In genomic region chr7:27757048-27757375, GRCm38 (mm10) we compare ENCODE assay signal across 15 mouse cellular contexts. TPM values are rescaled to one million over a fixed set of nuclear protein-coding genes. Genes with fewer than 3 reads are reported as not detected.
DNase-seq lines count a peak whose midpoint lies in the region; ATAC-seq lines count a peak whose summit lies in the region.
"Had no signal": no experiment of that assay in that cellular context is flagged by ENCODE, and none has a peak within 500 bp of the region (broad histone marks: within the 10 kb centered on the region; RNA-seq: fewer than 3 reads in every experiment).

No protein-coding gene starts in this region.

- no peaks in the 10 kb centered on the region for H3K9me3 ChIP-seq in forebrain, embryonic 12.5 days
- no peaks in the 10 kb centered on the region for H3K9me3 ChIP-seq in hindbrain, embryonic 14.5 days (ENCODE audit: control insufficient read depth, low read length)
- H3K9me3 ChIP-seq in midbrain, embryonic 15.5 days = no peaks in the 10 kb centered on the region
- no peaks in the 10 kb centered on the region for H3K9me3 ChIP-seq in intestine, embryonic 15.5 days

- 8% methylated on average over 3 of the region's 3 CpGs for WGBS in forebrain, embryonic 12.5 days
- 22% methylated on average over 3 of the region's 3 CpGs for WGBS in hindbrain, embryonic 14.5 days
- 20% methylated on average over 3 of the region's 3 CpGs for WGBS in midbrain, embryonic 15.5 days
- 77% methylated on average over 3 of the region's 3 CpGs for WGBS in intestine, embryonic 15.5 days

- peaks cover 17% of the 10 kb centered on the region for H3K36me3 ChIP-seq in forebrain, embryonic 12.5 days (replicated peaks)
- peaks cover 12% of the 10 kb centered on the region for H3K36me3 ChIP-seq in hindbrain, embryonic 14.5 days (replicated peaks; ENCODE audit: control insufficient read depth, insufficient read depth)
- H3K36me3 ChIP-seq in midbrain, embryonic 15.5 days (replicated peaks) = no peaks in the 10 kb centered on the region
- H3K36me3 ChIP-seq in intestine, embryonic 15.5 days = no peaks in the 10 kb centered on the region

- H3K27ac ChIP-seq in forebrain, embryonic 12.5 days = peak overlapping the region; percentile 86
- H3K27ac ChIP-seq in hindbrain, embryonic 14.5 days = peak overlapping the region; percentile 38
- peak overlapping the region; percentile 46 for H3K27ac ChIP-seq in midbrain, embryonic 15.5 days
- H3K27ac ChIP-seq in intestine, embryonic 15.5 days = no peak overlapping the region
- H3K27ac ChIP-seq: gastrocnemius, adult 2 months; kidney, postnatal 0 days had no signal

- peaks cover 22% of the 10 kb centered on the region for H3K4me1 ChIP-seq in forebrain, embryonic 12.5 days
- H3K4me1 ChIP-seq in hindbrain, embryonic 14.5 days (replicated peaks; ENCODE audit: control insufficient read depth, insufficient read depth, low read length) = peaks cover 12% of the 10 kb centered on the region
- H3K4me1 ChIP-seq in midbrain, embryonic 15.5 days = peaks cover 13% of the 10 kb centered on the region
- no peaks in the 10 kb centered on the region for H3K4me1 ChIP-seq in intestine, embryonic 15.5 days (replicated peaks)

- no peak overlapping the region for H3K4me2 ChIP-seq in forebrain, embryonic 12.5 days
- no peak overlapping the region for H3K4me2 ChIP-seq in hindbrain, embryonic 14.5 days (replicated peaks)
- H3K4me2 ChIP-seq in midbrain, embryonic 15.5 days = no peak overlapping the region
- no peak overlapping the region for H3K4me2 ChIP-seq in intestine, embryonic 15.5 days (replicated peaks)
- H3K4me2 ChIP-seq: lung, embryonic 14.5 days had no signal

- H3K9ac ChIP-seq in forebrain, embryonic 12.5 days = no peak overlapping the region
- H3K9ac ChIP-seq in hindbrain, embryonic 14.5 days = no peak overlapping the region
- H3K9ac ChIP-seq in midbrain, embryonic 15.5 days = no peak overlapping the region
- no peak overlapping the region for H3K9ac ChIP-seq in intestine, embryonic 15.5 days
- H3K9ac ChIP-seq: lung, embryonic 14.5 days had no signal

- peak; percentile 58 for DNase-seq in ZHBTc4 (ENCODE audit: low read depth, low spot score)
- DNase-seq in hindbrain, embryonic 14.5 days (ENCODE audit: low spot score) = no peak
- no peak for DNase-seq in adrenal gland, adult 18-20 months (ENCODE audit: low spot score in 2 of 2)
- no peak for DNase-seq in ovary, postnatal 36 days (ENCODE audit: low spot score)
- DNase-seq: adrenal gland, postnatal 10 days; cerebellum, postnatal 10 days; gastrocnemius, adult 2 months; heart, postnatal 10 days; thymus, postnatal 14 days had no signal

- 0 out of 2 replicates have a peak, but pooled peaks have one; percentile 54 for ATAC-seq in forebrain, embryonic 12.5 days (ENCODE audit: low FRiP score)
- ATAC-seq in hindbrain, embryonic 14.5 days (ENCODE audit: low FRiP score) = no peak
- peak; percentile 46 for ATAC-seq in midbrain, embryonic 15.5 days (replicated peaks)
- ATAC-seq in erythroid progenitor cell, adult 5-6 weeks (replicated peaks; ENCODE audit: low FRiP score, poor library complexity, severe bottlenecking) = no peak
- ATAC-seq in intestine, embryonic 15.5 days = no peak

- no peaks in the 10 kb centered on the region for H3K27me3 ChIP-seq in forebrain, embryonic 12.5 days
- H3K27me3 ChIP-seq in hindbrain, embryonic 14.5 days (ENCODE audit: control insufficient read depth, insufficient read depth, low read length) = no peaks in the 10 kb centered on the region
- no peaks in the 10 kb centered on the region for H3K27me3 ChIP-seq in midbrain, embryonic 15.5 days (replicated peaks)
- no peaks in the 10 kb centered on the region for H3K27me3 ChIP-seq in intestine, embryonic 15.5 days (replicated peaks)

- no peak overlapping the region for H3K4me3 ChIP-seq in forebrain, embryonic 12.5 days (replicated peaks)
- no peak overlapping the region for H3K4me3 ChIP-seq in hindbrain, embryonic 14.5 days (replicated peaks; ENCODE audit: low read length)
- H3K4me3 ChIP-seq in midbrain, embryonic 15.5 days = no peak overlapping the region
- H3K4me3 ChIP-seq in intestine, embryonic 15.5 days (replicated peaks) = no peak overlapping the region
- H3K4me3 ChIP-seq: gastrocnemius, adult 2 months had no signal

RNA-seq across cellular contexts. Expression of gene Zfp60, which starts 25.8 kb away (rescaled TPM):
- polyA plus RNA-seq in forebrain, embryonic 12.5 days (2016; fragmentation: Nextera tagmentation; extraction: Ambion mirVana) = 108 and 118 TPM in 2 replicates
- polyA plus RNA-seq in hindbrain, embryonic 14.5 days (2014; fragmentation: Nextera tagmentation; extraction: Ambion mirVana) = 92.5 and 99.3 TPM in 2 replicates
- 125 and 128 TPM in 2 replicates for polyA plus RNA-seq in midbrain, embryonic 15.5 days (2015; fragmentation: Nextera tagmentation; extraction: Ambion mirVana)
- 0.36 and 6.3 TPM in 2 replicates for total RNA-seq in erythroid progenitor cell, adult 5-6 weeks (2015; ENCODE audit: low replicate concordance)
- 0.39 and 2.8 TPM in 2 replicates for total RNA-seq in erythroid progenitor cell, adult 5-6 weeks (2017; ENCODE audit: low replicate concordance)
- total RNA-seq in adrenal gland, adult 18-20 months (2021) = 10 to 100 TPM; 13.3 to 16.2 TPM
- polyA plus RNA-seq in intestine, embryonic 15.5 days (2015; fragmentation: Nextera tagmentation; extraction: Ambion mirVana) = 24.3 and 25.0 TPM in 2 replicates

RNA-seq across cellular contexts. Expression of gene Zfp626, which starts 50.0 kb away (rescaled TPM):
- 2.7 and 3.2 TPM in 2 replicates for polyA plus RNA-seq in forebrain, embryonic 12.5 days (2016; fragmentation: Nextera tagmentation; extraction: Ambion mirVana)
- 1.6 and 1.8 TPM in 2 replicates for polyA plus RNA-seq in hindbrain, embryonic 14.5 days (2014; fragmentation: Nextera tagmentation; extraction: Ambion mirVana)
- 1.4 and 2.0 TPM in 2 replicates for polyA plus RNA-seq in midbrain, embryonic 15.5 days (2015; fragmentation: Nextera tagmentation; extraction: Ambion mirVana)
- total RNA-seq in erythroid progenitor cell, adult 5-6 weeks (2015; ENCODE audit: low replicate concordance) = 4.0 and 4.2 TPM in 2 replicates
- 2.1 and 3.0 TPM in 2 replicates for total RNA-seq in erythroid progenitor cell, adult 5-6 weeks (2017; ENCODE audit: low replicate concordance)
- 1 to 10 TPM; 7.9 to 9.0 TPM for total RNA-seq in adrenal gland, adult 18-20 months (2021)
- polyA plus RNA-seq in intestine, embryonic 15.5 days (2015; fragmentation: Nextera tagmentation; extraction: Ambion mirVana) = 1.6 and 1.8 TPM in 2 replicates

Comparison
In these comparisons a context has a peak if more than half of its experiments do, and no peak if none do; other contexts are left out.
1. ATAC-seq: peak in forebrain, embryonic 12.5 days (single experiment) and midbrain, embryonic 15.5 days (single experiment); none in hindbrain, embryonic 14.5 days (single experiment), erythroid progenitor cell, adult 5-6 weeks (single experiment) and intestine, embryonic 15.5 days (single experiment).